Mouse (Mus musculus): ENCODE results near the gene Gm45062.

GRCm38 (mm10) chr6:8390935-8391334 lies 131.7 kb downstream of the Gm45062 start:
- TF ChIP-seq POLR2A (IDR thresholded peaks at IDR 0.05; ENCODE audit: control insufficient read depth, extremely low read depth, insufficient read depth, low read length, poor library complexity) = no peak
- no peak for TF ChIP-seq CTCF (IDR thresholded peaks at IDR 0.05; ENCODE audit: borderline replicate concordance, control insufficient read depth, extremely low read depth, insufficient read depth, low read length, poor library complexity)

Measured in thymus, adult 2 months (tissue).